Mouse (Mus musculus): ENCODE measurements around the gene Cel. TPM values are rescaled to one million over a fixed set of nuclear protein-coding genes. Genes with fewer than 3 reads are reported as not detected.

Gene Cel
- polyA plus RNA-seq, 1 experiment from 2014 or later = not detected

DNA sequence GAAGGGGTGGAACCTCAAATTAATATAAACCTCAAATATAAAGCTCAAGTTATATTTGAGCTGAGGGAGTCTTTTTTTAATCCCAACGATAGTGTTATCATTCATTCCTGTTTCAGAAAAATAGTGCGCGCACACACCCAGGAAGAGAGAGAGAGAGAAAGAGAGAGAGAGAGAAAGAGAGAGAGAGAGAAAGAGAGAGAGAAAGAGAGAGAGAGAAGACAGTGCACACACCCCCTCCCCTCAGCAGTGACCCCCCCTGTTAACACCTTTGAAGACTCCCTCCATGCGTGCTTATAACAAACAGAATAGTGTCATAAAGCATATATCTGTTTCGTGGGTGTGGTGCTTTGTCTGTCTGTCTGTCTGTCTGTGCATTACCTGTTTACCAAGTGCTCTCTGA lies 40.3 kb upstream of the Cel start:
- H3K27me3 ChIP-seq (ENCODE audit: control insufficient read depth, insufficient read depth, low read depth, low read length) = no peaks in the 10 kb centered on the region
- WGBS = 93% methylated on average over 5 of the region's 5 CpGs
- no peak for ATAC-seq
- no peak overlapping the region for H3K27ac ChIP-seq (ENCODE audit: low read length)
- H3K4me2 ChIP-seq (ENCODE audit: low read length) = no peak overlapping the region
- no peaks in the 10 kb centered on the region for H3K36me3 ChIP-seq (ENCODE audit: control insufficient read depth, insufficient read depth, low read length)
- H3K9ac ChIP-seq (ENCODE audit: low read depth, low read length) = no peak overlapping the region
- H3K4me3 ChIP-seq (ENCODE audit: low read depth, low read length) = no peak overlapping the region
- no peaks in the 10 kb centered on the region for H3K4me1 ChIP-seq (ENCODE audit: control insufficient read depth, insufficient read depth, low read length)
- H3K9me3 ChIP-seq (replicated peaks; ENCODE audit: control insufficient read depth, low read length, poor library complexity, severe bottlenecking) = no peaks in the 10 kb centered on the region

DNA sequence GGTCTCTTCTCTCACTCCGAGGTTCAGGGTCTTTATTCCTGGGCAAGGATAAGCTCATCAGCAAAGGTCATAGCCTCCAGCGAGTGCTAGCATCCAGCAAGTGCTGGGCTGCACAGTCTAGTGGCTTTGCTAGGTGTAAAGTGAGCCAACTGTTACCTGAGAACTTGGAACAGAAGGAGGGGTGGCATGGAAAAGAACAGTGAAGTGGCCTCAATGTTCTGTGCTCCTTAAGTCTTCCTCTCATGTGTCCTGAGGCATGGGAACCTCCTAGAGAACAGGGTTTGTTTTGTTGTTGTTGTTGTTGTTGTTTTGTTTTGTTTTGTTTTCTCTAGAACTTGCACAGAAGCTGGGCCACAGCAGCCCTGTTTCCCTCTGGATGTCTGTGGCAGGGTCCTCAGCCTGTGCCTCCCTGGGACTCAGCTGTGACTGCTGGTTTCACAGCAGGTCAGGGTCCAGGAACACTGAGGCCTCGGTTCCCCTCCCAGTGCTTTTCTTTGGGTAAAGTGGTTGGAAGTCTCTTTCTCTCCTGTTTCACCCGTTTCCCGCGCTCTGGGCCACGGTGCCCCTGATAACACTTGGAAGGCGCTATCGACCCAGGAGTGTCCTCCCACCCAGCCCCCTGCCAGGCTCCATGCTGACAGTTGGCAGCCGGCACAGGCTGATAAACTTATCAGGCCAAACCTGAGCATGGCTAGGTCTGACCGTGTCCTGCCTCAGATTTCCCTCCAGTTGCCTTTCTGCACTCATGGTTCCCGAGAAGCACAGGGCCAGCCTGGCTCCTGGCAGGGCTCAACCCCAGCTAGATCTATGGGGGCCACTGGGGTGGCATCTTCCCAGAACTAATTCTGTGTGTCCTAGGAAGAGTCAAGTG lies 38.8 kb upstream of the Cel start:
- H3K27me3 ChIP-seq (ENCODE audit: control insufficient read depth, insufficient read depth, low read depth, low read length) = no peaks in the 10 kb centered on the region
- H3K9ac ChIP-seq (ENCODE audit: low read depth, low read length) = no peak overlapping the region
- WGBS = 69% methylated on average over 12 of the region's 12 CpGs
- no peaks in the 10 kb centered on the region for H3K36me3 ChIP-seq (ENCODE audit: control insufficient read depth, insufficient read depth, low read length)
- H3K4me2 ChIP-seq (ENCODE audit: low read length) = no peak overlapping the region
- no peaks in the 10 kb centered on the region for H3K4me1 ChIP-seq (ENCODE audit: control insufficient read depth, insufficient read depth, low read length)
- ATAC-seq = no peak
- no peak overlapping the region for H3K27ac ChIP-seq (ENCODE audit: low read length)
- no peaks in the 10 kb centered on the region for H3K9me3 ChIP-seq (replicated peaks; ENCODE audit: control insufficient read depth, low read length, poor library complexity, severe bottlenecking)
- H3K4me3 ChIP-seq (ENCODE audit: low read depth, low read length) = no peak overlapping the region

DNA sequence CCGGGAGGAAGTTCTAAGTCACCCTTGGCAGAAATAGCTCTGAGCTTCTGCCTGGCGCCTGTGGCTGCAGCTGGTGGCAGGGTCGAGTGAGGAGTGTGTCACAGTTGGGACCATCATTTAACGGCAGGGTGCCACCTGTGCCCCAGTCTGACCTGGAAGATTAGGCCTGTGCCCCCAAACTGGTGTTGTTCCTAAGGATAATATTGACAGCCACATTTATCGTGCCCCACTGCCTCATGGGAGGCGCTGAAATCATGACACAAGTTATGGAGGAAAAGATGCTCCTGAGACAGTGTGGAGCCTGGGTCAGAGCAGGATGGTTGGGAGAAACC lies 36.3 kb upstream of the Cel start:
- Histone ChIP-seq H3K27ac (ENCODE audit: low read length) (no peak overlapping the region), H3K4me3 (ENCODE audit: low read depth, low read length) (no peak overlapping the region), H3K27me3 (ENCODE audit: control insufficient read depth, insufficient read depth, low read depth, low read length) (no peaks in the 10 kb centered on the region), H3K9ac (ENCODE audit: low read depth, low read length) (no peak overlapping the region), H3K4me2 (ENCODE audit: low read length) (no peak overlapping the region), H3K9me3 (replicated peaks; ENCODE audit: control insufficient read depth, low read length, poor library complexity, severe bottlenecking) (no peaks in the 10 kb centered on the region), H3K4me1 (ENCODE audit: control insufficient read depth, insufficient read depth, low read length) (no peaks in the 10 kb centered on the region), H3K36me3 (ENCODE audit: control insufficient read depth, insufficient read depth, low read length) (no peaks in the 10 kb centered on the region)
- 85% methylated on average over 6 of the region's 6 CpGs for WGBS
- no peak for ATAC-seq

DNA sequence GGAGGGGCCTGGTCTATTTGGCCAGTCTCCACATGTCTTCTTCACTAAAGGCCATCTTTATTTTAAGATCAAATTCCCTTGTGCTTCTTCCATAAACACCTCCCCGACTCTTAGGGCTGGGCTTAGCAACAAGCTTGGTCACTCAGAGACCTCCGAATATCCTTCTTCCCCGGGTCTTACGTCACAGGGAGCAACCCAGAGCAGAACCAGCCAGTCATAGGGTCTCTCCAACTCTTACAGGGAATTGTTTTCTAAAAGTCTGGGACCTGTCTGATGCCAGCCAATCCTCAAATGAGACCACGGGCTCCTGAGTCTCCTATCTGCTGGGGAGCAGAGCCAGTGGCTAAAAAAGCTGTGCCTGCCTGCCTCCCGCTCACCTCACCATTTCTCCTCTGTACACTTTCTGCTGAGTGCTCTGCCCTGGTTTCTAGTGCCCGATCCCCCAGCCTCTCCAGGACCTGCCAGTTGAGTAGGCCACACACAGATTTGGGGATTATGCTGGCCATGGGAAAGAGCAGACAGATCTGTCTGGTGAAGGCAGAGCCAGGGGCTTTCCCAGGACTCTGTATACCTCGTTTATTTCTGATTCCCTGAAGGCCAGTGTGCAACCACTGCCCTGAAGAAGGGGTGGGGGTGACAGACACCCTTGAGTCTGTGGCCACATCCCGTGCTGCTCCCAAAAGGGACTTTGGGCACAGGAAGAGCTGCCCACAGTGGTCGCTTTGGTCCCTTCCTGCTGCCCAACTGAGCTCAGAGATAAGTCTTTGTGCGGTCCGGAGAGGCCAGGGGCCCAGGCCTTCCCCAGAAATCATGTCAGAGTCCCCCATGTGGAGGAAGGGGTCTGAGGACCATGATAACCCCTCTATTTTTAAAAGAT lies 35.7 kb upstream of the Cel start:
- H3K4me3 ChIP-seq (ENCODE audit: low read depth, low read length) = no peak overlapping the region
- no peaks in the 10 kb centered on the region for H3K27me3 ChIP-seq (ENCODE audit: control insufficient read depth, insufficient read depth, low read depth, low read length)
- no peak overlapping the region for H3K4me2 ChIP-seq (ENCODE audit: low read length)
- H3K27ac ChIP-seq (ENCODE audit: low read length) = no peak overlapping the region
- no peaks in the 10 kb centered on the region for H3K4me1 ChIP-seq (ENCODE audit: control insufficient read depth, insufficient read depth, low read length)
- no peak overlapping the region for H3K9ac ChIP-seq (ENCODE audit: low read depth, low read length)
- 69% methylated on average over 12 of the region's 12 CpGs for WGBS
- no peak for ATAC-seq
- H3K36me3 ChIP-seq (ENCODE audit: control insufficient read depth, insufficient read depth, low read length) = no peaks in the 10 kb centered on the region
- H3K9me3 ChIP-seq (replicated peaks; ENCODE audit: control insufficient read depth, low read length, poor library complexity, severe bottlenecking) = no peaks in the 10 kb centered on the region

DNA sequence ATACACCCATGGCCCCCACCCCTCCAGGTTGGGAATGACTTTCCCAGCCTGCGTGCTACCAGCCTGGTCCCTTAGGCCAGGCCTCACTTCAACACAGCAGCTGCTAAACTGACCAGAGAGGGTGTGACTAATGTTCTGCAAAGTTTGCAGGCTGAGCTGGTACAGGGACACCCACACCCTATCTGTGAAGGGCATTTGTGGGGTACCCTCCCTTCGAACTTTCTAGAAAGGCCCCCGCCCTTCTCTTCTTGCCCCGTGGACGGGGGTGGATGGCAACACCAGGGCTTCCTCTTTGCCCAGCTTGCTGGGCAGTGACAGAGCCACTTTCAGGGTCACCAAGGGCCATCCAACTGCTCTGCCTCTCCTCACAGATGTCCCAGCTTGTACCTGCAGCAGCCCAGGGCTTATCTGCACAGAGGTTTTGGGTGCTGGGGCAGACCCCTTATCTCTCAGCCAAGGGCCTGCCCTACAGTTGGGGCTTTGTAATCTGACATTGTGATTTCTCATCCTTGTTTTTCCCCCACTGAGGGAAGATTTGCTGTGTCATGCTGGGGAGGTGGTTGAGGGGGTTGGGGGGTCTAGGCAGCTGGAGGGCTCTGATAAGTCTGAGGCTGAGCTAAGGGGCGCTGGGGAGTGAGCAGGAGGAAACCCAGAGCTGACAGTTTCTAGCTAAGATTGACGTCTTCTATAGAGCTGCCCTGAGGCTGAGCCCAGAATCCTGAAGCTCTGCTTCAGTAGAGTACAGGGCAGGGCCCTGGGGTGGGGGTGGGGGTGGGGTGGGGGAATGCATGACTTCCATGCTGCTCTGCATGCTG lies 34.7 kb upstream of the Cel start:
- no peak for ATAC-seq
- Histone ChIP-seq H3K4me1 (ENCODE audit: control insufficient read depth, insufficient read depth, low read length) (no peaks in the 10 kb centered on the region), H3K4me2 (ENCODE audit: low read length) (no peak overlapping the region), H3K27ac (ENCODE audit: low read length) (no peak overlapping the region), H3K36me3 (ENCODE audit: control insufficient read depth, insufficient read depth, low read length) (no peaks in the 10 kb centered on the region), H3K9ac (ENCODE audit: low read depth, low read length) (no peak overlapping the region), H3K9me3 (replicated peaks; ENCODE audit: control insufficient read depth, low read length, poor library complexity, severe bottlenecking) (no peaks in the 10 kb centered on the region), H3K4me3 (ENCODE audit: low read depth, low read length) (no peak overlapping the region), H3K27me3 (ENCODE audit: control insufficient read depth, insufficient read depth, low read depth, low read length) (no peaks in the 10 kb centered on the region)
- WGBS = 82% methylated on average over 7 of the region's 7 CpGs

DNA sequence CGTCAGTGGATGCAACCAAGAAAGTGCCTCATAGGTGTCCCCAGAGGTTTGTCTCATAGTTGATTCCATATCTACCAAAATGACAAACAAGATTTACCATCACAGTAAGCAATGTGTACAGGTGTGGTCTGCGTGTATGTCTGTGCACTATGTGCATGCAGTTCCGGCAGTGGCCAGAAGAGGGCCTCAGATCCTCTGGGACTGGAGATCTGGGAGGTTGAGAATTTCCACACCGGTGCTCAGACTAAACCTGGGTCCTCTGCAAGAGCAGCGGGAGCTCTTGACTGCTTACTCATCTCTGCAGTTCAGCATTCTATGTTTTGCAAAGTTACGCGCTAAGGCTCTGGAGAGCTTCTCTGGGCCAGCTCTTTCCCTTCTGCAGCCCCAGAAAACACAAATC lies 33.8 kb upstream of the Cel start:
- H3K4me2 ChIP-seq (ENCODE audit: low read length) = no peak overlapping the region
- WGBS = 94% methylated on average over 7 of the region's 7 CpGs
- no peak overlapping the region for H3K9ac ChIP-seq (ENCODE audit: low read depth, low read length)
- no peaks in the 10 kb centered on the region for H3K9me3 ChIP-seq (replicated peaks; ENCODE audit: control insufficient read depth, low read length, poor library complexity, severe bottlenecking)
- no peaks in the 10 kb centered on the region for H3K4me1 ChIP-seq (ENCODE audit: control insufficient read depth, insufficient read depth, low read length)
- H3K36me3 ChIP-seq (ENCODE audit: control insufficient read depth, insufficient read depth, low read length) = no peaks in the 10 kb centered on the region
- H3K4me3 ChIP-seq (ENCODE audit: low read depth, low read length) = no peak overlapping the region
- no peaks in the 10 kb centered on the region for H3K27me3 ChIP-seq (ENCODE audit: control insufficient read depth, insufficient read depth, low read depth, low read length)
- no peak for ATAC-seq
- H3K27ac ChIP-seq (ENCODE audit: low read length) = no peak overlapping the region

DNA sequence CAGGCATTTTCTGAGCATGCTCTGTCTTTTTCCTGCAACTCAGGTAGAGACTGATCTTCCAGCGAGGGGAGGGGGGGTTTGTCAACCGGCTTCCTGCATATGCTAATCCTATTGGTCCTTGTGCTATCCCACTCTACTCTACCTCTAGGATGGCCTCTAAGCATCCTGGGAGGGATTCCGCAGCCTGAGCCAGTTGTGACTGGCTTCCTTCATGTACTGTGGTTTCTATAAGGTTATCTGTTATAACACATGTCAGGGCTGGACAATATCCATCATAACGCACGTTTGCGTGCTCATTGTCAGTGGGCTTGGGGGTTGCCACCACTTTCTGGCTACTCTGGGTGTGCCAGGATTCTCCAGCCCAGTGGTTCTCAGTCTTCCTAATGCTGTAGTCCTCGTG lies 32.8 kb upstream of the Cel start:
- Histone ChIP-seq H3K9me3 (replicated peaks; ENCODE audit: control insufficient read depth, low read length, poor library complexity, severe bottlenecking) (no peaks in the 10 kb centered on the region), H3K27ac (ENCODE audit: low read length) (no peak overlapping the region), H3K9ac (ENCODE audit: low read depth, low read length) (no peak overlapping the region), H3K36me3 (ENCODE audit: control insufficient read depth, insufficient read depth, low read length) (no peaks in the 10 kb centered on the region), H3K4me2 (ENCODE audit: low read length) (no peak overlapping the region), H3K4me1 (ENCODE audit: control insufficient read depth, insufficient read depth, low read length) (no peaks in the 10 kb centered on the region), H3K27me3 (ENCODE audit: control insufficient read depth, insufficient read depth, low read depth, low read length) (no peaks in the 10 kb centered on the region), H3K4me3 (ENCODE audit: low read depth, low read length) (no peak overlapping the region)
- no peak for ATAC-seq
- WGBS = 83% methylated on average over 7 of the region's 7 CpGs

DNA sequence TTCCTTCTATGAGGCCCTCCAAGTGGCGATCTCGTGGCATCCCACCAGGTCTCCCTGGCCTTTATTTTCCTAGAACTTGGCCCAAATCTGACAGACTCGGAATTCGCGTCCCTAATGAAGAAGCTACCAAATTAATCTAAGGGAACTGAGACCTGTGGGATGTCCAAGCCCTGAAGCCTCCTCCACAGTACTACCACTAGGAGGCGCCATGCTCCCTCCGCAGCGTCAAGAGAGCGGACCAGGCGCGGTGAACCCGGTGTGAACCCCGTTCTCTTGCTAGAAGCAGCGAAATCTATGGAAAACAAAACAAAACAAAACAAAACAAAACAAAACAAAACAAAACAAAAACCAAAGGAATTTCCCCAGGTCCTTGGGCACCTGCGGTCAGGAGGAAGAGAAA lies 29.6 kb upstream of the Cel start:
- H3K4me1 ChIP-seq (ENCODE audit: control insufficient read depth, insufficient read depth, low read length) = no peaks in the 10 kb centered on the region
- H3K27ac ChIP-seq (ENCODE audit: low read length) = no peak overlapping the region
- no peak overlapping the region for H3K4me2 ChIP-seq (ENCODE audit: low read length)
- ATAC-seq = no peak
- WGBS = 8% methylated on average over 15 of the region's 15 CpGs
- no peaks in the 10 kb centered on the region for H3K36me3 ChIP-seq (ENCODE audit: control insufficient read depth, insufficient read depth, low read length)
- no peaks in the 10 kb centered on the region for H3K9me3 ChIP-seq (replicated peaks; ENCODE audit: control insufficient read depth, low read length, poor library complexity, severe bottlenecking)
- H3K4me3 ChIP-seq (ENCODE audit: low read depth, low read length) = no peak overlapping the region
- H3K27me3 ChIP-seq (ENCODE audit: control insufficient read depth, insufficient read depth, low read depth, low read length) = no peaks in the 10 kb centered on the region
- H3K9ac ChIP-seq (ENCODE audit: low read depth, low read length) = no peak overlapping the region
